Mouse (Mus musculus) ovary, postnatal 36 days (tissue): Measurements from ENCODE around the gene Syt12.

Experiments
- DNase-seq: peaks from one replicate; pipeline ENCODE4 v3.0.0; 2022; ENCODE audit warnings: low spot score, mixed read lengths

The Syt12 gene

DNA sequence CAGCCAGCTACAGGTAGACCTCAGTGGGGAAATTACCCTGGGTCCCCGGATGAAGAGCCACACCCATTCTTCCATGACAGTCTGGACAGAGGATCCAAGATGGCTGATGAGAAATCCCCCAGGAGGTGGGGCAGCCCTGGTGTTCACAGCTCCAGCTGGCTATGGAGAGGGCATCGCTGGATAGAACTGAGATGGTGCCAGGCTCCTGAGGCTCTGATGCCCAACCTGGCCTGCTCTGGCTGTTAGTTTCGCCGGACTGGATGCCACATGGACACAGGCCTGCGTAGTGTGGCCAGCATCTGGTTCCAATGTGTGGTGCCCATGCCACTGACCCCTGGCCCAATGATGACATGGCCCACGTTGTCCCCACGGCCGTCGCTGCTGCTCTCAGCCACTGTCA, 29.8 kb downstream of the Syt12 start:
- DNase-seq, result no peak

- no peak for DNase-seq
Observed at GRCm38 (mm10) chr19:4446661-4447420, 30.4 kb downstream of the Syt12 start.

DNA sequence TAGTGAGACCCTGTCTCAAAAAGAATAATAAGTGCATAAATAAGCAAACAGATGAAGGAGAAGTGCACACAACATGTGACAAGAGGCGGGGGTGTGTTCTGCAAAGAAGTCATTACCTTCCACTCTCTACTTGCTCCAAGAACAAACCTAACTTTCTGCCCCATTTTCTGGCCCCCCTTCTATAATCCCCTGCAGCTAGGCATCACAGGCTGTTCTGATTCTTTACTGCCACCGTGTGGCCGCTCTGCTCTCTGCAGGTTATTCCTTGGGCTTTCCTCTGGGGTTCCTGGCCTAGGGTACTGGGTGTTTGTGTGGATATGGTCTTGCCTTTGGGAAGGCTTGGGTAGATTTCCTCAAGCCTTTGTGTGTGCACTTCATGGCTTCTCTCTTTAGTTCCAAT, 34.8 kb downstream of the Syt12 start:
- peak; percentile 71 for DNase-seq

- no peak for DNase-seq
Observed at GRCm38 (mm10) chr19:4441621-4442161, 35.6 kb downstream of the Syt12 start.

DNA sequence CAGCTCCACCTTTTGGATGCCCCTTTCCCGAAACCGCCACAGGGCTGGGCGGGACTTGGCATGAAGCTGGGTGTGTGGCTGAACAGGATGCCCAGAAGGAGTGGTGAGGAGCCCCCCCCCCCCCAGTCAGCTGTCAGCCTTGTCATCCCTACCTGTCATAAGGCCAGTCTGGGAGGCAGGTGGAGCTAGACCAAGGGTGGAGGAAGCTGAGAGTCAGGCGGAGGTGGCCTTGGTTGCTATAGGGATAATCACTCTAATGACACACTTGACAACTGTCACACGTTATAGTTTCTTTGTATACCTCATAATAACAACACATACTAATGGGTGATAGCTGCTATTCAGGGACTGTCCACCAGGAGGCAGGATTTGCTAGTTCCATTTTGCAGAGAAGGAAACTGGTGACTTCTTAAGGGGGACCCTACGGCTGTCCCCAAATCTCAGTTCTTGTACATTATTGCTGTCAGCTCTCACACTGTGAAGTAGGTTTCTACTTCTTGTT, 36.1 kb downstream of the Syt12 start:
- DNase-seq, result no peak

- DNase-seq, result peak; percentile 39
Observed at GRCm38 (mm10) chr19:4440222-4440621, 37.0 kb downstream of the Syt12 start.

- peak; percentile 74 for DNase-seq
Observed at GRCm38 (mm10) chr19:4439161-4439801, 38.0 kb downstream of the Syt12 start, which contains the start of gene Rhod. Rhod (minus strand) TSS chr19:4439432.

DNA sequence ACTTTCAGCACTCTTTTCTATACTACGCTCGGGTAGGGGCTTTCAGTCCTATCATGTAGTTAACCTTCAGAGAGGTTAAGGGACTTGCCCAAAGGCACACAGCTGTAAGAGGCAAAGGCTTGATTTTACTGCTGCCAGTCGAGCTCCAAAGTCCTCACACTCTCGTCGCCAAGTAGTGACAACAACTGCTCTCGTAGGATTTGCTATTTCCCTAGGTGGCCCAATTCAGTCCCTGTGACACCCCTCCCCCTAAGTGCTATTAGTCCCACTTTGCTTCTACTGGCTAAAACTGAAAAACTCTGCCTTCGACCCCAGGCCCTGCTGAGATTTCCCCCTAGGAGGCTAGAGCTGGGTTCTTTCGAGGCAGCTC, 38.5 kb downstream of the Syt12 start:
- no peak for DNase-seq

DNA sequence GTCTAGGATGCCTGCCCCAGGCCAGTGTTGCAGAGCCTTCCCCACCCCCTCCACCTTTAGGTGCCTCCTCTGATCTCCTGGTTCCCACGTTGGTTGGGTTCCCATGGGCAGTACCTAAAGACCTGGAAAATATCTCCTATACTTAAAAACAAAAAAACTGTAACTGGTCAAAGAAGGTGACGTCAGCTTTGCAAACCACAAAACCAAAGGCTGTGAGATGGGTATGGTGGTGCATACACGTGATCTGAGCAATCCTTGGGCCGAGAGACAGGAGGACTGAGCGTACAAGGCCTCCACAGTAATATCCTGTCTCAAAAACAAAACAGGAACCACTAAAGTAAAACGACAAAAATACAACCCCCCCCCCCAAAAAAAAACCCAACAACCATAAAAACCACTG, 39.4 kb downstream of the Syt12 start:
- no peak for DNase-seq

- DNase-seq, result no peak
Observed at GRCm38 (mm10) chr19:4436254-4436653, 41.0 kb downstream of the Syt12 start.

- no peak for DNase-seq
Observed at GRCm38 (mm10) chr19:4434999-4435398, 42.2 kb downstream of the Syt12 start.

GRCm38 (mm10) chr19:4433756-4434155, 43.5 kb downstream of the Syt12 start:
- no peak for DNase-seq

DNA sequence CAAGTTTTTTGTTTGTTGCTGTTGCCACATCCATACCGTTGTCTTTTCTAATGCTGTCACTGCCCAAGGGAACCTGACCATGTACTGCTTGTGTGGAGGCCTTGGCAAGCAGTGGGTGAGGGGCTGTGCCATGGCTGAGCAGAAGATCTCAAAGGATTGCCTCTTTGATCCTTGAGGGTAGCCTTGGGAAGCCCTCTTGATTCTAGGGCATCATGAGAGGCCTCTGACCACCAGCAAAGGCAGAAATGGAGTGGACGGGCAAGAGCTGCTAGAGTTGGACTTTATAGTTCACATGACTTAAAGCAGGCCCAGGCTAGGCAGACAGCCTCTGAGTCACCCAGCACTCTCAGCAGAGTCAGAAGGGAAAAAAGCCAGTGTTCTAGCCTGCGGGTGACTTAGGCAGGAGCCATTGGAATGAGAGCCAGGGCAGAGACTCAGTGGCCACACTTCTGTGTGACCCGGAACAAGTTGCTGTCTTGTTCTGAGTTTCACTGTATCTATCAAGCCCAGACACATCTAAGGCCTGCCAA, 47.1 kb downstream of the Syt12 start:
- no peak for DNase-seq

- DNase-seq, result no peak
Observed at GRCm38 (mm10) chr19:4425610-4426366, 51.5 kb downstream of the Syt12 start.

DNA sequence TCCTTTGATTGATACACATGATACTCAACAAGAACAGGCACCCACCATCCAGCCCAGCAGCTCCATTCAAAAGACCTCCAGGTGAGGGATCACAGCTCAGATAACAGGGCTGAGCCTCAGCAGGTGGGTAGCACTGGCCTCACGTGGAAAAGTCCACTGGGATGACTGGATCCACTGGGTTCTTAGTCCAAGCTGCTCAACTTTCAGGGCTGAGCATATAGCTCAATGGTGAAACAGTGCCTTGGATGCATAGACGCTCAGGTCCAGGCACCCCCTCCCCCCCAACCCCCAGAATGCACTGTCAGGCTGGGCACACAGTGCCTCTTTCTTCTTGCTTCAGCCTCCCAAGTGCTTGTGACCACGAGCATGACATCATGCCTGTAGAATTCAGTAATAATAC, 54.2 kb downstream of the Syt12 start:
- DNase-seq, result no peak

GRCm38 (mm10) chr19:4422581-4422980, 54.7 kb downstream of the Syt12 start:
- DNase-seq, result no peak

- DNase-seq, result no peak
Observed at GRCm38 (mm10) chr19:4420153-4420910, 56.9 kb downstream of the Syt12 start.

- no peak for DNase-seq
Observed at GRCm38 (mm10) chr19:4419711-4420110, 57.5 kb downstream of the Syt12 start.

GRCm38 (mm10) chr19:4417713-4418112, 59.5 kb downstream of the Syt12 start:
- DNase-seq, result no peak

DNA sequence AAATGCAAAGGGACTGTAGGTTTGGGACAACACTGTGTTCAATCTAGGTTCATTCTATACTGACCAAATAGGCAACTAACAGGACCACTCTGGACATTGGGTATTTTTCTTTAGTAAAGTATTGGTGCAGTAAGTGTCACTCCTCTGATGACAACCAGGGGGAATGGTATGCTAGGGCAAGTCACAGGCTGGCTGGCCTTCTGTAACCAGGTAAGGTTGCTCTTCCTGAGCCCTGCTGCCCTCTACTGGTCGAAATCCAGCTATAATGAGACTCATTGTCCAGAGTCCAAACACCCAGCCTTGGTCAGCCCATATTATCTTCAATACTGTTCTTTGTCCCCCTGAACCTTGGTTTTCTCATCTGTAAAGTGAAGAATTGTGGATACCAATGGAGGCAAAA, 60.1 kb downstream of the Syt12 start:
- peak; percentile 54 for DNase-seq

DNA sequence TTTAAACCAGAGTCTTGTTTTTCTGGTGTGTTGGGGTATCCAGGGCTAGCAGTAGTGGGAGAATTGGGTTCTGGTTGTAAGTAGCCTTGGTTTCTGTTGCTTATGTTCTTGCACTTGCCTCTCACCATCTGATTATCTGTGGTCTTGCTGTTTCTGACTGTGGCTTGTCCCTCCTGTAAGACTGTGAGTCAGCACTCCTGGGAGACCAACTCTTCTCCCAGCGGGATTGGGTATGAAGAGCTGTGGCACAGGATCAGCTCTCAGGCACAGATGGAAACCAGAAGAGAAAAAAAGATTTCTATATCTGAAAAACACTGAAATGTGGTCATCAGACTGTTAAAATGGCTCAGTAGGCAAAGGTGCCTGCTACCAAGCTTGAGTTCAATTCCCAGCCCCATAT, 62.6 kb downstream of the Syt12 start:
- DNase-seq, result no peak

- no peak for DNase-seq
Observed at GRCm38 (mm10) chr19:4409062-4409461, 68.2 kb downstream of the Syt12 start.
